Mouse (Mus musculus): ENCODE results near the gene Prr36. TPM values are rescaled to one million over a fixed set of nuclear protein-coding genes. Genes with fewer than 3 reads are reported as not detected.

Gene Prr36
- polyA plus RNA-seq, 1 experiment from 2014 or later = 39.2 TPM

DNA sequence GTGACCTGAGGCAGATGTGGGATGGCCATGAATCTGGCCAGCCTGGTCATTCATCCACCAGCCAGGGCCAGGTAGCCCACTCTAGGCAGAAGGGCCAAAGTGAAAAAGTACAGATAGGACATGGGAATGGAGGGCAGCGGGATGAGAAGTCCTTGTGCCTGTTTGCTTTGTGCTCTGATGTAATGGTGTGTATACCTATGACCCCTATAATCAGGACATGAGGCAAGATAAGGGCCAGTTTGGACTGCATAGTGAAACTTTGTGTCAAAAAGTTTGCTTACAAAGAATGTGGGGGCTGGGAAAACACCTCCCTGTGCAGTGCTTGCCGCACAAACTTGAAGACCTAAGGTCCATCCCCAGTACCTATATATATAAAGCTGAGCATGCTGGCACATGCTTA, 31.1 kb downstream of the Prr36 start:
- no peak for ATAC-seq (ENCODE audit: low FRiP score)
- H3K4me2 ChIP-seq (replicated peaks) = no peak overlapping the region
- H3K4me1 ChIP-seq = no peaks in the 10 kb centered on the region
- H3K36me3 ChIP-seq = peaks cover 67% of the 10 kb centered on the region
- 96% methylated on average over 2 of the region's 2 CpGs for WGBS
- no peak overlapping the region for H3K27ac ChIP-seq
- no peak overlapping the region for H3K9ac ChIP-seq
- no peak overlapping the region for H3K4me3 ChIP-seq
- no peaks in the 10 kb centered on the region for H3K27me3 ChIP-seq
- no peaks in the 10 kb centered on the region for H3K9me3 ChIP-seq (replicated peaks)

DNA sequence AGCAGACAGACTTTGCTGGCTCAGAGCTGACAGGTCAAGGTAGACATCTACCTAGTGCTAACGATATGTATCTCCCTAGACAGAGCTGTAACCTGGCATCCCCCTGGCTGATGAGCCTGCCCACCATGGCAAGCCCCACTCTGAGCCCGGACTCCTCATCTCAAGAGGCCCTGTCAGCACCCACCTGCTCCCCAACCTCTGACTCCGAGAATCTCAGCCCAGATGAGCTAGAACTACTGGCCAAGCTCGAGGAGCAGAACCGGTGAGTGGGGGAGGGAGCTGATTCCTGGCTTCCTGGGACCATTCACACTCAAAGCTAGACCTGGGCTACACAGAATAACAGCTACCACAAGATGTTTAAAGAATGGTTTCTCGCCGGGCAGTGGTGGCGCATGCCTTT, 33.9 kb downstream of the Prr36 start:
- WGBS = 85% methylated on average over 8 of the region's 8 CpGs

DNA sequence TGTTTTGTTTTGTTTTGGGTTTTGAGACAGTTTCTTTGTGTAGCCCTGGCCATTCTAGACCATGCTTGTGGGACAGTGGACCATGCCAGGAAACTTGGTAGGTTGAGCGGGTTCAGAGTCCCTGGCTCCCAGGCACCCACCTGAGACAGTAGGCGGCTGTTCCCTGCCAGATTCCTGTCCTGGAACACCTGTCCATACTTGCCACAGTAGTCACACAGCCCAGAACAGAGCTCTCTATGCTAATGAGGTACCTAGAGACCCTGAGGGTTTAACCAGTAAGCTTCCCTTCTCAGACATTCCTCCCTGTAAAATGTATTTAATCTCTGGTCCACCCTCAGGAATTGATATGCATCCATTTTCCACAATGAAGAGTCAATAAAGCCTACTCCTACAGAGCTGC, 43.2 kb downstream of the Prr36 start:
- Histone ChIP-seq H3K4me2 (replicated peaks) (no peak overlapping the region), H3K4me1 (peaks cover 8% of the 10 kb centered on the region; the same call in 1 of the 2 replicates), H3K9ac (no peak overlapping the region), H3K36me3 (peaks cover 7% of the 10 kb centered on the region), H3K27me3 (no peaks in the 10 kb centered on the region), H3K4me3 (no peak overlapping the region), H3K27ac (no peak overlapping the region), H3K9me3 (replicated peaks) (no peaks in the 10 kb centered on the region; the same call in 1 of the 2 replicates)
- 78% methylated on average over 2 of the region's 2 CpGs for WGBS
- ATAC-seq (ENCODE audit: low FRiP score) = no peak

More for the DNA sequence above, 33.9 kb downstream of the Prr36 start:
- Histone ChIP-seq H3K4me1 (no peaks in the 10 kb centered on the region), H3K9ac (no peak overlapping the region), H3K27ac (no peak overlapping the region), H3K4me2 (replicated peaks) (no peak overlapping the region), H3K36me3 (peaks cover 53% of the 10 kb centered on the region), H3K4me3 (no peak overlapping the region), H3K9me3 (replicated peaks) (no peaks in the 10 kb centered on the region), H3K27me3 (no peaks in the 10 kb centered on the region)
- no peak for ATAC-seq (ENCODE audit: low FRiP score)

DNA sequence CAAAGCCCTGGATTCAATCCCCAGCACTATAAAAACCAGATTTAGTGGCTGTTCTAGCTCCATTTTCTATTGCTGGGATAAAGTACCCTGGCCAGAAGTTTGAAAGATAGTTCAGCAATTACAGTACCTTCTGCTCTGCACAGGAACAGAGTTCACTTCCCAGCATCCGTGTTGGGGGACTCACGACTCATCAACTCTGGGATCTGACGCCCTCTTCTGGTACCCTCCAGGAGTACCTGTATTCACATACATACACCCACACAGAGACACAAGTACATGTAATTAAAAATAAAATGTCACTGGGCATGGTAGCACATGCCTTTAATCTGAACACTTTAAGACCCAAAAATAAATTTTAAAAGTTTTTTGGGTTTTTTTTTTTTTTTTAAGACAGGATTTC, 44.8 kb downstream of the Prr36 start:
- H3K36me3 ChIP-seq = peaks cover 7% of the 10 kb centered on the region
- 61% methylated on average over 3 of the region's 3 CpGs for WGBS
- ATAC-seq (ENCODE audit: low FRiP score) = no peak
- no peak overlapping the region for H3K27ac ChIP-seq
- no peaks in the 10 kb centered on the region; the same call in 1 of the 2 replicates for H3K9me3 ChIP-seq (replicated peaks)
- H3K27me3 ChIP-seq = no peaks in the 10 kb centered on the region
- no peak overlapping the region for H3K4me3 ChIP-seq
- H3K4me1 ChIP-seq = peaks cover 19% of the 10 kb centered on the region
- H3K4me2 ChIP-seq (replicated peaks) = no peak overlapping the region
- H3K9ac ChIP-seq = no peak overlapping the region

DNA sequence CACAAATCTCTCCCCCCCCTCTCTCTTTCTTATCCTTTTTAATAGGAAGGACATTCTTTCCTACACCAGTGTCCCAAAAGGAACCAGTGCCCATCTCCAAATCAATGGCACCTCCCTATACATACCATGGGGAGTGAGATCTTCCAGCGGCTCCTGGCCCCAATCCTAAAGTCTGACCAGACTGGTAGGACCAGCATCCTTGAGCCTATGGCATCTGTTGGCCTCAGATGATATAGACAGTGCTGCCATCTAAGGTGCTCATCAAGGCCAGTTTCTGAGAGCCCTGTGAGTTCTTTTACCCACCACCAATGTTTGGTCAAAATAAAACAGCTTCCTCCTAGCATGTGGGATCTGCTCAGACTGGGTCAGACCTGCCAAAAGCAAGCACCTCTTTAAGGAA, 49.3 kb downstream of the Prr36 start:
- Histone ChIP-seq H3K4me3 (no peak overlapping the region), H3K27ac (no peak overlapping the region), H3K9me3 (replicated peaks) (no peaks in the 10 kb centered on the region)

DNA sequence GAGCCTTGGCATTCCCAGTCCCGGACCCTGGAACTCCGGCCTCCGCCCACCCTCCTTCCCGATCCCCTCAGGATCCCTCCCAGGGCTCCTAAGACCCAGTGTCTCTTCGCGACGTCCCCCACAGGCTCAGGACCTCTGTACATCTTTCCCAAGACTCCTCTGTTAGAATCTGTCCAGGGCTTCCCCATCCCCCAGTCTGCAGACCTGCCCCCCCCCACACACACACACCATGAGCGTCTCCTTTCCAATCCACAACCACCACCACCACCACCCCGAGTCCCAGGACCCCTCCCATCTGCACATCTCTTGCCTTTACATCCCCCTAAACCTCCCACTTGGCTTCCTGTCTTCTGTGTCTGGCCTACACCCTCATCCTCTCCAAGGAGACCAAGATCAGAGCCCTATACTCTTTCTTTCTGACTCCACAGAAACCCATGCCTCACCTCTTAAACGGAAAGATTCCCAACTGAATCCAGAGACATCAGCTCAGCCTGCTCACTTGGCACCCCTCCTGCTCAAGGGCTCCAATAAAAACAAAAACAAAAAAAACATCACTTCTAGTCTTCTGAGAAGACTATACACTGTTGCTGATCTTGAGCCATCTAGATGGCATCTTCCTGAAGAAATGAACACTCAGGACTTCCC, 50.3 kb downstream of the Prr36 start:
- H3K9me3 ChIP-seq (replicated peaks) = no peaks in the 10 kb centered on the region
- WGBS = 9% methylated on average over 10 of the region's 10 CpGs
- peaks cover 25% of the 10 kb centered on the region for H3K4me1 ChIP-seq
- ATAC-seq (ENCODE audit: low FRiP score) = peak; percentile 11
- H3K4me3 ChIP-seq = peak overlapping the region; percentile 85
- H3K4me2 ChIP-seq (replicated peaks) = peak overlapping the region; percentile 69
- no peaks in the 10 kb centered on the region for H3K27me3 ChIP-seq
- H3K36me3 ChIP-seq = no peaks in the 10 kb centered on the region
- peak overlapping the region; percentile 93 for H3K9ac ChIP-seq
- peak overlapping the region; percentile 81 for H3K27ac ChIP-seq

More for the DNA sequence above, 49.3 kb downstream of the Prr36 start:
- peak overlapping the region; percentile 69 for H3K4me2 ChIP-seq (replicated peaks)
- peaks cover 25% of the 10 kb centered on the region for H3K4me1 ChIP-seq
- no peaks in the 10 kb centered on the region for H3K36me3 ChIP-seq
- no peak overlapping the region for H3K9ac ChIP-seq
- ATAC-seq (ENCODE audit: low FRiP score) = no peak
- WGBS = 93% methylated on average over 1 of the region's 1 CpGs
- H3K27me3 ChIP-seq = no peaks in the 10 kb centered on the region

DNA sequence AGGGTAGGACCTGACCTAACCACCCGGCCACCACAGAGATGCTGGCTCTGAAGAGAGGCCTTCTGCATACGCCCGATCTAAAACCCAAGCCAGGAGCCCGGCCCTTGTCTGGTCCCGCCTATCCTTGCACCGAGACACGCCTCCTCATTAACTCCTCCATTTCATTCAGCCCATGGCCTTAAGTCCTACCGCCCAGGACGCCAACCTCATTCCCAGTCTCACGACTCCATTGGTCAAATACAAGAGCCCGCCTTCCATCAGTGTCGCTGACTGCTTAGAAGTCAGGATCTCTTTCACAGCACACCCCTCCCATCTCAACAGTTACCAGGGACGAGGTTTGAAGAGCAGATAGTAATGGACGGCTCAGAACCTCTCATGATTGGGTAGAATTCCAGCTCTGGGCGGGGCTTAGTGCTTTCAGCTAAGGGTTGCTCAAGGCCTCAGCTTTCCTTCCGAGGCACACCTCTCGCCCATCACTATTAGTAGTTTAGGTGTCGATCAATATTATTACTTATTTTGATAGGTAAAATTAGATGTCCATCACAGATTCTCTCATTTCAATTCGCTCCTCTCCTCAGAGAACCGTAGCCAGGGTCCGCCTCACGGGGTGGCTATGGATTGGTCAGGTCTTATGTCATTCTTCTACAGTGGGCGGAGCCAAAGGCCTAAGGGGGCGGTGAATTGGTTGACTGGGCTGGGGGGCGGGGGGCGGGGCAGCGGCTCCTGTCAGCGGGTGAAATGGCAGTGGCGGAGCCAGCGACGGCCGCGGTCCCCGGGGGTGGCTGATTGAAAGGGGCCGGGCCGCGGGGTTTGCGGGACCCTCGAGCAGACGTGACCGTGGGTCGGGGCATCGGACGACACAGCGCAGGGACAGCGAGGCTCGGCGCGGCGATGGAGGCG, 51.2 kb downstream of the Prr36 start, which contains the start of gene Evi5l:
Gene Evi5l, plus strand, starts transcription at position 716 of the 900 bp plus-strand sequence.
- under 1% methylated on average over 51 of the region's 51 CpGs for WGBS
- Histone ChIP-seq H3K27me3 (no peaks in the 10 kb centered on the region), H3K4me1 (peaks cover 25% of the 10 kb centered on the region), H3K4me3 (peak within 1 kb of the TSS; percentile 85), H3K4me2 (replicated peaks) (peak within 1 kb of the TSS; percentile 69), H3K27ac (peak within 1 kb of the TSS; percentile 82), H3K9ac (peak within 1 kb of the TSS; percentile 93), H3K36me3 (no peaks in the 10 kb centered on the region), H3K9me3 (replicated peaks) (no peaks in the 10 kb centered on the region)
- ATAC-seq (ENCODE audit: low FRiP score) = peak; percentile 99

DNA sequence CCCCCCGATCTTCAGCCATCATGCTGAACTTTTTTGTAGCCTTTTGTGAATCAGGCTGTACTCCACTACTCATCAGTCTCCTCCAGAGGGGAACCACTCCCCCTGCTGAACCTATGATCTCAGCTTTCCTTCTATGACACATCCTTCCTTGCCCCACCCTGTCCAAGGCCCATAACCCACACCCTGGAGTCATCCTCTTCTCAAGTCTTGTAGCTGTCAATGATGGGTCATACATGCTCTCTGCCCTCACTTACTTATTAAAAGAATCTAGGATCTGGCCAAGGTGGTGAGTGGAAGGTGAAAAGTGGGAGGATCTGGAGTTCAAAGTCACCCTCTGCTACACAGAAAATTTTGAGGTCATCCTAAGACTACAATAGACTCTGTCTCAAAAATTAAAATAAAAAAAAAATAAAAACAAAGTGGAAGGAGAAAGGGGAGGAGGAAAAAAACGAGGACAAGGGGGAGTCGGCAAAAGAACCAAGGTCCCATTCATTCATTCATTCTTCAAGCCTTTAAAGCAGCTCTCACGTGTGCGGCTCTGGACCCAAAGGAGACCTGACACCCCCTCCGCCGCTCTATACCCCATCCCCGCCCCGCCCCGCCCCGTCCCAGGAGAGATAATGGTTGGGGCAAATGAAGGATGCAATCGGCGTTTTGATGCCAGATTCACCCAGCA, 51.9 kb downstream of the Prr36 start:
- H3K27me3 ChIP-seq = no peaks in the 10 kb centered on the region
- WGBS = 7% methylated on average over 13 of the region's 13 CpGs
- H3K4me3 ChIP-seq = peak overlapping the region; percentile 85
- no peaks in the 10 kb centered on the region for H3K36me3 ChIP-seq
- peak overlapping the region; percentile 82 for H3K27ac ChIP-seq
- no peaks in the 10 kb centered on the region for H3K9me3 ChIP-seq (replicated peaks)
- H3K9ac ChIP-seq = peak overlapping the region; percentile 49
- ATAC-seq (ENCODE audit: low FRiP score) = no peak; the same call in 1 of the 2 replicates
- H3K4me2 ChIP-seq (replicated peaks) = peak overlapping the region; percentile 53
- peaks cover 25% of the 10 kb centered on the region for H3K4me1 ChIP-seq

DNA sequence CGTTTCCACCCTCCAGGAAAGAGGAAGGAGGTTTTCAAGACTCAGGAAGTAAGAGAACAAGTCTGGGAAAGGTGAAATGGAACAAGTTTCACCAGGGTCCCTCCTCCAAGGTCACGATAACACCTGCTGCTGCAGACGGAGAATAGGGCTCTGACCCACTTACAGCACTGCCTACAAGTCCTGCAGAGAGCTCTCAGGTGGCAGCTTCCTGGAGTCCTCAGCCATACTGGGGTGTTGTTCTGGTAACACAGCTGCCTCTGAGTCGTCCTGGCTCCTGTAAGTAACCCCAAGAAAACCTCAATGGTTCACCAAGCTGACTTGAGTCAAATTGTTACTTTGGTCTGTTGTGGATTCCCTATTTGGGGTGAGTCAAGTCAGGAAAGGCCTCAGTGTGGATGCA, 54.5 kb downstream of the Prr36 start:
- Histone ChIP-seq H3K9me3 (replicated peaks) (no peaks in the 10 kb centered on the region), H3K4me1 (peaks cover 9% of the 10 kb centered on the region), H3K4me2 (replicated peaks) (no peak overlapping the region), H3K36me3 (no peaks in the 10 kb centered on the region), H3K9ac (no peak overlapping the region), H3K27ac (no peak overlapping the region), H3K4me3 (no peak overlapping the region), H3K27me3 (no peaks in the 10 kb centered on the region)
- no peak for ATAC-seq (ENCODE audit: low FRiP score)
- WGBS = 56% methylated on average over 4 of the region's 4 CpGs

Other genes with a start within 250 kb of the Prr36 start
- gene Cd209f, start 111.6 kb downstream of the Prr36 start, polyA plus RNA-seq (2016; fragmentation: Nextera tagmentation; extraction: Ambion mirVana) = not detected in 2 replicates
- gene Cd209g, start 83.4 kb downstream of the Prr36 start, polyA plus RNA-seq (2016; fragmentation: Nextera tagmentation; extraction: Ambion mirVana) = not detected in 2 replicates
- gene Evi5l, start 50.9 kb downstream of the Prr36 start, polyA plus RNA-seq (2016; fragmentation: Nextera tagmentation; extraction: Ambion mirVana) = 70.1 and 70.6 TPM in 2 replicates
- 0.17 TPM in 1 of 2 replicates, not detected in the other for gene Lrrc8e, start 9.4 kb upstream of the Prr36 start, polyA plus RNA-seq (2016; fragmentation: Nextera tagmentation; extraction: Ambion mirVana)
- 41.2 and 46.4 TPM in 2 replicates for gene Map2k7, start 21.3 kb upstream of the Prr36 start, polyA plus RNA-seq (2016; fragmentation: Nextera tagmentation; extraction: Ambion mirVana)
- 1.4 and 2.0 TPM in 2 replicates for gene Gm49320, start 21.4 kb upstream of the Prr36 start, polyA plus RNA-seq (2016; fragmentation: Nextera tagmentation; extraction: Ambion mirVana)
- gene Tgfbr3l, start 30.8 kb upstream of the Prr36 start, polyA plus RNA-seq (2016; fragmentation: Nextera tagmentation; extraction: Ambion mirVana) = 4.0 and 8.7 TPM in 2 replicates
- gene Snapc2, start 35.6 kb upstream of the Prr36 start, polyA plus RNA-seq (2016; fragmentation: Nextera tagmentation; extraction: Ambion mirVana) = 57.3 and 60.2 TPM in 2 replicates
- 194 and 195 TPM in 2 replicates for gene Ctxn1, start 41.8 kb upstream of the Prr36 start, polyA plus RNA-seq (2016; fragmentation: Nextera tagmentation; extraction: Ambion mirVana)
- gene Timm44, start 58.5 kb upstream of the Prr36 start, polyA plus RNA-seq (2016; fragmentation: Nextera tagmentation; extraction: Ambion mirVana) = 49.9 and 54.1 TPM in 2 replicates
- 22.3 and 24.1 TPM in 2 replicates for gene Ccl25, start 107.8 kb upstream of the Prr36 start, polyA plus RNA-seq (2016; fragmentation: Nextera tagmentation; extraction: Ambion mirVana)
- gene Elavl1, start 108.0 kb upstream of the Prr36 start, polyA plus RNA-seq (2016; fragmentation: Nextera tagmentation; extraction: Ambion mirVana) = 248 and 251 TPM in 2 replicates

All from hindbrain, embryonic 12.5 days (tissue).